In the genomic region with DNA sequence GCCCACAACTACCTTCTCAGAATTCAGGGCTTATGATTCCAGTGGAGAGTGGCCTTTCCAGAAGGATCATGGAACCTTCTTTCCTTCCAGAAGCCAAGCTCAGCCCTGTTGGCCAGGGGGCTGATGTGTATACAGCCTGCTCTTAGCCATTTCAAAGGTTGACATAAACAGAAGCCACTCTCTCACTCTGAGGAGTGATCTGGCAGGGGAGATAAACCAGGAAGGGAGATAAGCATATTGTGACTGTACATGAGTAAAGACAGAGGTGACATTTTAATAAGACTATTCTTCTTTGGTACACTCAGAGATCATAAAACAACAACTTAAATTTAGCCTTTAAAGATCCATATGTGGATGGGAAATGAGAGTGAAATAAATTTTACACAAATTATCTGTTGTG, we compare ENCODE assay signal across 16 mouse cellular contexts.
DNase-seq lines count a peak whose midpoint lies in the region; ATAC-seq lines count a peak whose summit lies in the region.
"Had no signal": no experiment of that assay in that cellular context is flagged by ENCODE, and none has a peak within 500 bp of the region (broad histone marks: within the 10 kb centered on the region; RNA-seq: fewer than 3 reads in every experiment).

No protein-coding gene starts in this region.

- ATAC-seq in liver, embryonic 13.5 days (ENCODE audit: low read depth), result peak; percentile 97
- no peak for ATAC-seq in forebrain, embryonic 16.5 days
- ATAC-seq: hindbrain, embryonic 16.5 days had no signal

- H3K27me3 ChIP-seq in heart, embryonic 10.5 days (ENCODE audit: insufficient read depth, poor library complexity, severe bottlenecking), result no peaks in the 10 kb centered on the region
- H3K27me3 ChIP-seq in liver, embryonic 13.5 days, result no peaks in the 10 kb centered on the region
- H3K27me3 ChIP-seq in forebrain, embryonic 16.5 days (replicated peaks; ENCODE audit: control insufficient read depth, insufficient read depth, low read length), result no peaks in the 10 kb centered on the region
- H3K27me3 ChIP-seq: neural tube, embryonic 15.5 days had no signal

- H3K4me3 ChIP-seq in heart, embryonic 10.5 days, result no peak overlapping the region
- H3K4me3 ChIP-seq in liver, embryonic 13.5 days (replicated peaks), result no peak overlapping the region
- no peak overlapping the region for H3K4me3 ChIP-seq in forebrain, embryonic 16.5 days (replicated peaks; ENCODE audit: low read length)
- H3K4me3 ChIP-seq: embryonic facial prominence, embryonic 10.5 days; neural tube, embryonic 15.5 days had no signal

- no peaks in the 10 kb centered on the region for H3K9me3 ChIP-seq in heart, embryonic 10.5 days
- H3K9me3 ChIP-seq in liver, embryonic 13.5 days (replicated peaks), result no peaks in the 10 kb centered on the region
- no peaks in the 10 kb centered on the region for H3K9me3 ChIP-seq in forebrain, embryonic 16.5 days (ENCODE audit: control insufficient read depth, low read length)
- H3K9me3 ChIP-seq: embryonic facial prominence, embryonic 10.5 days; neural tube, embryonic 15.5 days had no signal

- no peaks in the 10 kb centered on the region for H3K36me3 ChIP-seq in heart, embryonic 10.5 days
- peaks cover 14% of the 10 kb centered on the region for H3K36me3 ChIP-seq in liver, embryonic 13.5 days
- H3K36me3 ChIP-seq in forebrain, embryonic 16.5 days (ENCODE audit: control insufficient read depth, insufficient read depth), result no peaks in the 10 kb centered on the region
- H3K36me3 ChIP-seq: embryonic facial prominence, embryonic 10.5 days; neural tube, embryonic 15.5 days had no signal

- H3K4me1 ChIP-seq in heart, embryonic 10.5 days, result peaks cover 34% of the 10 kb centered on the region
- H3K4me1 ChIP-seq in liver, embryonic 13.5 days (replicated peaks), result peaks cover 61% of the 10 kb centered on the region
- H3K4me1 ChIP-seq in forebrain, embryonic 16.5 days (replicated peaks; ENCODE audit: control insufficient read depth, insufficient read depth, low read length), result no peaks in the 10 kb centered on the region
- H3K4me1 ChIP-seq: embryonic facial prominence, embryonic 10.5 days; neural tube, embryonic 15.5 days had no signal

- H3K27ac ChIP-seq in heart, embryonic 10.5 days, result no peak overlapping the region
- H3K27ac ChIP-seq in liver, embryonic 13.5 days, result peak overlapping the region; percentile 81
- H3K27ac ChIP-seq in forebrain, embryonic 16.5 days (ENCODE audit: low read length), result no peak overlapping the region
- H3K27ac ChIP-seq: embryonic facial prominence, embryonic 10.5 days; neural tube, embryonic 15.5 days had no signal

- peak overlapping the region; percentile 43; the same call in 1 of the 2 replicates for H3K9ac ChIP-seq in liver, embryonic 13.5 days
- H3K9ac ChIP-seq in forebrain, embryonic 16.5 days (replicated peaks; ENCODE audit: low read depth, low read length), result no peak overlapping the region
- H3K9ac ChIP-seq: lung, embryonic 14.5 days; neural tube, embryonic 15.5 days had no signal

- peak overlapping the region; percentile 40 for H3K4me2 ChIP-seq in liver, embryonic 13.5 days
- no peak overlapping the region for H3K4me2 ChIP-seq in forebrain, embryonic 16.5 days (ENCODE audit: low read length)
- H3K4me2 ChIP-seq: lung, embryonic 14.5 days; neural tube, embryonic 15.5 days had no signal

- peak; percentile 72 for DNase-seq in heart, embryonic 10.5 days (ENCODE audit: low spot score)
- no peak for DNase-seq in heart, adult 8-10 months (ENCODE audit: low spot score)
- peak; percentile 36 for DNase-seq in lung, postnatal 10 days
- DNase-seq in lung, postnatal 25 days (ENCODE audit: low spot score), result no peak
- peak; percentile 64 for DNase-seq in liver, embryonic 13.5 days
- no peak for DNase-seq in retina, embryonic 14.5 days (ENCODE audit: low spot score)
- DNase-seq in ovary, postnatal 14 days (ENCODE audit: low spot score), result no peak
- DNase-seq: gastrocnemius, postnatal 10 days; layer of hippocampus, postnatal 36 days; left cerebral cortex, postnatal 4 days; lung, embryonic 14.5 days; thymus, postnatal 4 days had no signal

Comparison
In these comparisons a context has a peak if more than half of its experiments do, and no peak if none do; other contexts are left out.
1. DNase-seq: peak in heart, embryonic 10.5 days (single experiment), lung, postnatal 10 days (single experiment) and liver, embryonic 13.5 days (single experiment); none in heart, adult 8-10 months (single experiment), lung, postnatal 25 days (single experiment), retina, embryonic 14.5 days (single experiment) and ovary, postnatal 14 days (single experiment).